Mouse (Mus musculus) megakaryocyte, adult 5-6 weeks (primary cell): ENCODE data around the gene Pacs1. TPM values are rescaled to one million over a fixed set of nuclear protein-coding genes. Genes with fewer than 3 reads are reported as not detected.
"Not testable (repeated sequence)": the region's sequence is repeated elsewhere in the genome, so short reads cannot be mapped to it uniquely, and the experiment has no call there.

ENCODE experiments used
- ATAC-seq: 2 replicates; pipeline ENCODE4 v1.8.0; 2016; ENCODE audit warnings: mild to moderate bottlenecking, inconsistent platforms; ENCODE audit not compliant: poor library complexity, severe bottlenecking
- total RNA-seq, 2 experiments: library from RNA; stranded (forward) in 1 of 2; stranded (reverse) in 1 of 2; fragments of 153-499, 151-499 nt in 1 of 2; fragments of 221-1000, 200-1000 nt in 1 of 2; gene quantifications; 2 replicates each; pipeline versions ENCODE4 v1.2.3 to v1.2.4; 2015 to 2017

Pacs1 gene
- total RNA-seq, 2 experiments from 2014 or later = 14.2 to 45.7 TPM

- no peak for ATAC-seq
These were observed 4.0 kb downstream of the Pacs1 start for GRCm38 (mm10) chr19:5268875-5269274.

DNA sequence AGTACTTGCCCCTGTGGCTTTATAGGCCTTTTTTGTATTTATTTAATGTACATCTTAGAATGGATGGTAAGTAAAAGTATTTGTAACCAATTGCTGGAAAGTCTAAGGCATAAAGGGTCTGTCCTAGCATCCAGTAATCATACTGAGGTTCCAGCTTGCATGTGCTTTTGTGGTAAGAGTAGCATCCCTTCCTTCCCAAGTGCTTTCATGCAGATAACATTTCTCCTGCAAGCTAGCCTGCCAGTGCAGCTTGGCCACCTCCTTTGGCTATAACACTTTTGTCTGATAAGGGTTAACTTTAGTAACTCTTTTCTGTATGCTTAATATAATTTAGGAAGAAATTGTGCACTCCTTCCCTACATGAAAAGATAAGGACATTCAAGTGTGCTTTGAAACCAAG lies 4.9 kb downstream of the Pacs1 start:
- ATAC-seq = no peak

- ATAC-seq = no peak
These were observed 5.9 kb downstream of the Pacs1 start for GRCm38 (mm10) chr19:5267015-5267414.

- ATAC-seq = peak; percentile 98
These were observed 15.8 kb downstream of the Pacs1 start for GRCm38 (mm10) chr19:5257140-5257539.

DNA sequence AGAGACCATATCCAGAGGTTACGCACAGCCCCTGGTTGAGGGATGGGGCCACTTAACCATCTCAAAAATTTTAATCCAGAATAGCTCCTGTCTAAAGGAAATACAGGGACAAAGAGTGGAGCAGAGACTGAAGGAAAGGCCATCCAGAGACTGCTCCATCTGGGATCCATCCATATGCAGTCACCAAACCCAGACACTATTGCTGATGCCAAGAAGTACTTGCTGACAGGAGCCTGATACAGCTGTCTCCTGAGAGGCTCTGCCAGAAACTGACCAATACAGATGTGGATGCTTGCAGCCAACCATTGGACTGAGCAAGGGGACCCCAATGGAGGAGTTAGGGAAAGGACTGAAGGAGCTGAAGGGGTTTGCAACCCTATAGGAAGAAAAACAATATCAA lies 35.9 kb downstream of the Pacs1 start:
- ATAC-seq = not testable (repeated sequence)

- ATAC-seq = no peak
These were observed 40.2 kb downstream of the Pacs1 start for GRCm38 (mm10) chr19:5232696-5233095.

DNA sequence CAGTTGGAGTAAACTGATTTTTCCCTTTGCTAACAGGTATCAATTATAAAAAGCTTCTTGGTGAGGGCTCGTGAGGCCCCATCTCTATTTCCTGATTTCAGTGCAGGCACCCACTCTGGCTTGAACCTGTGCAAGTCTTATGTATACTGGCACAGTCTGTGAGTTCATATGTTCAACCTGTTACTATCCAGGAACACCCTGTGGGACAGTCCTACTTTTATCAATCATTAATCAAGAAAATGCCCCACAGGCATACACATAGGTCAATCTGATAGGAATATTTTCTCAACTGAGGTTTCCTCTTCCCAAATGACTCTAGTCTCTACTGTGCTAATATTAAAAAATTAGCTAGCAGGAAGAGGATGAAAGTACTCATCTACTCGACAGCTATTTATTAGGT lies 42.8 kb downstream of the Pacs1 start:
- no peak for ATAC-seq

DNA sequence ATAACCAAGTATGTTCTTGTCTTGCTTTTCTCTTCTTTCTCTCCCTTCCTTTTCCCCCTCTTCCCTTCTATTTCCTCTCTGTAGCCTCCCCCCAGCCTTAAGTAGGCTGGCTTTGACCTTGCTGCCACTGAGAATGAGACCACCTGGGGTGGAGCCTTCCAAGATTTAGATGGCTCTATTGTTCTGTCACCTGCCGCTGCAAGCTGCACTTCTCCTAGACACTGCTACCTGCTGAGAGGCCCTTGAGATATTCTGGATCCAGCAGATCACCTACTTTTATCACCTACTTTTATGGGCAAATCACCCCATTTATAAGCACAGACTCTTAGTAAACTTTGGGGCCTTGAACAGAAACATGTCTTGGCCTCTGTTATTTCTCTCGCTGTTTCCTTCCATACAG lies 48.3 kb downstream of the Pacs1 start:
- no peak for ATAC-seq

- ATAC-seq = no peak
These were observed 48.8 kb downstream of the Pacs1 start for GRCm38 (mm10) chr19:5224077-5224476.

DNA sequence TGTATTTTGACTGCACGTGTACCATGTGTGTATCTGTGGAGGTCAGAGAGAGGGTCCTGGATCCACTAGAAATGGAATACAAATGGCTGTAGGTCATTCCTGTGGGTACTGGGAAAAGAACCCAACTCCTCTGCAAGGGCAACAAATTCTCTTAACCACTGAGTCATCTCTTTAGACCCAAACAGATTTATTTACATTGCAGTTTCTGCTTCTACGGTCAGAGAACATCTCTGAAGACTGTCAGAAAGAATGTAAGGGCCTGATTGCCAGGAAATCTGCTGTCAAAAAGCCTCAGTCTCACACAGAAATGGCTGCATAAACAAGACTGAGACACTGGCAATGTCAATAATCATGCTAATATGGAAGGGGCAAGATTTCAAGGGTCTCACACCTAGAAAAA lies 51.0 kb downstream of the Pacs1 start:
- ATAC-seq = no peak

GRCm38 (mm10) chr19:5221219-5221723 lies 51.6 kb downstream of the Pacs1 start:
- not testable (repeated sequence) for ATAC-seq

- ATAC-seq = no peak
These were observed 52.5 kb downstream of the Pacs1 start for GRCm38 (mm10) chr19:5220389-5220788.

DNA sequence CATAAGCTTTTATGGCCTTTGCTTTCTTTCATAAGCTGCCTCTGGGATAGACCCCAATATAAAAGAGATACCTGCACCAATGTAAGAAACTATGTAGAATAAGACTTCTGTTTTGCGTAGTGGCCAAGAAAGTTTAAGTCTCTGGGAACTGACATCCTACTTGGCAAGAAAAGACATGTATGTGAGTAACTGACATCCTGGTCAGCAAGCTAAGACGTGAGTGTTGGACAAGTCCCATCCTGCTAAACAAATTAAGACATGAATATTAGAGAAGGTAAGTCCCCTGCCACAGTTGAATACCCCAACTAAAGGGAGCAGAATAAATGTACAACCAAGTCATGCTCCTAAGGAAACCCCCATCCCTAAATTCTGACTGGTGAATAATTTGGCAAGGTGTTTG lies 71.2 kb downstream of the Pacs1 start:
- no peak for ATAC-seq

DNA sequence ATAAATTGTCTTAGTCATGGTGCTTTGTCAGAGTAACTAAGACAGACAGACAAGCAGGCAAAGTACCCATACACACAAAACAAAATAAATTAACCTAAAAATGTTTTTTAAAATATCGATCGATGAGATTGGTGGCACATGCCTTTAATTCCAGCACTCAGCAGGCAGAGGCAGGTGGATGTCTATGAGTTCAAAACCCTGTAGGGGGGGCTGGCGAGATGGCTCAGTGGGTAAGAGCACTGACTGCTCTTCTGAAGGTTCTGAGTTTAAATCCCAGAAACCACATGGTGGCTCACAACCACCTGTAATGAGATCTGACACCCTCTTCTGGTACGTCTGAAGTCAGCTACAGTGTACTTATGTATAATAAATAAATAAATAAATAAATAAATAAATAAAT lies 72.3 kb downstream of the Pacs1 start:
- ATAC-seq = not testable (repeated sequence)

- ATAC-seq = no peak
These were observed 74.4 kb downstream of the Pacs1 start for GRCm38 (mm10) chr19:5198553-5198952.

DNA sequence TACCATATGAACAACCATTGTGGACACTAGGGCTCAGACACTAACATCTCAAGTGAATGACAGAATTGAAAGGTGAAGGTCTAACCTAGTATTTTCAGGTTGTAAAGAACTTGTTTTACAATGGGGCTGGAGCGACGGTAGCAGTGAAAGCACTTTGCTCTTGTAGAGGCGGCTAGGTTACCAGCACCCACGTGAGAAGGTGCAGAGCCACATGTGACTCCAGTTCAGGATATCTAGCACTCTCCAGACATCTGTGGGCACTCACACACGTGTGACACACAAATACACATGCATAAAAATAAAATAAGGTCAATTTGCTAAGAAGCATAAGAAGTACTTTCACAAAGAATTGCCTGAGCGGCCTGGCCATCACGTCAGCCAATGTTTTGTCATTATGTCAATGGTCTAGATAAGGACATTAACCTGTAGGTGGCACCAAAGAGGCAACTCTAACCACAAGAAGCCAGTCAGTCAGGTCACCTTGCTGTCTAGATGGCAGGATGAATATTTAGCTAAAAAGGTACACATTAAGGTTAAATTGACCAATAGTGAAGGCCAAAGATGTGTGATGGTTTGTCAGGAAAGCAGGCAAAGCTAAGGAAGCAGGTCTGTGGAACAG lies 77.4 kb downstream of the Pacs1 start:
- peak; percentile 79 for ATAC-seq

- no peak for ATAC-seq
These were observed 80.5 kb downstream of the Pacs1 start for GRCm38 (mm10) chr19:5192397-5192796.

DNA sequence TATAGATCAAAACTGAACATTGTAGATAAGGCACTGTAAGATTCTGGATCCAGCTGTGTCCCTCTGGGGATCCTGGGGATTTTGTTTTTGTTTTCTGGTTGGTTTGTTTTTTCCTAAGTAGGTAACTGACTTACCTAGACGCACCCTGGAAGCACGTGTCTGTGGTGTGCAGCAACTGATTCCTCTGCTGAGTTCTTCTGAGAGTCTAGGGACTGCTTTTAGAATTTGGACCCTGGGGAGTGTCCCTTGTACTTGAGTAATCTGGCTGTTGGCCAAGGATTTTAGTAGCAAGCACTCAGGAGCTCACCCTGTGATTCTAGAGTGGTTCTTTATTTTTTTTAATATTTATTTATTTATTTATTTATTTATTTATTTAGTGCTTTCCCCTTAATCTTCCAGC lies 85.5 kb downstream of the Pacs1 start:
- ATAC-seq = no peak

GRCm38 (mm10) chr19:5181926-5182325 lies 91.0 kb downstream of the Pacs1 start:
- ATAC-seq = no peak

DNA sequence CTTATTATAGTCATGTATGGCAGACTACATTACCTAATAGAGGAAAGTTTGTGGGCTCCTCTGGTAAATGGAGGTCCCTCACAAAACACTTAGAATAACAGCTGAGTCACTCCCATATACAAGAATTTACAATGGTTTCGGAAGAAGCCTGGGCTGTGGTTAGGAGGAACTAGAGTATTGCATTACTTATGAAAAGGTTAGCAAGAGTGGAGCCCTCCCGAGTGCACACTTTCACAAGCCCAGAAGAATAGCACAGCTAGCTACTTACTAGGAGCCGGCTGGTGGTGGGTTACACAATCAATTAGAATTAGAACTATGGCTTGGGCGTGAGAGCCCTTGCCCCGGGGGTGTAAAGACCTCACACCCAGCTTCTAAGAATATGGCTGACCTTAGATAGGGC lies 94.3 kb downstream of the Pacs1 start:
- peak; percentile 98 for ATAC-seq

DNA sequence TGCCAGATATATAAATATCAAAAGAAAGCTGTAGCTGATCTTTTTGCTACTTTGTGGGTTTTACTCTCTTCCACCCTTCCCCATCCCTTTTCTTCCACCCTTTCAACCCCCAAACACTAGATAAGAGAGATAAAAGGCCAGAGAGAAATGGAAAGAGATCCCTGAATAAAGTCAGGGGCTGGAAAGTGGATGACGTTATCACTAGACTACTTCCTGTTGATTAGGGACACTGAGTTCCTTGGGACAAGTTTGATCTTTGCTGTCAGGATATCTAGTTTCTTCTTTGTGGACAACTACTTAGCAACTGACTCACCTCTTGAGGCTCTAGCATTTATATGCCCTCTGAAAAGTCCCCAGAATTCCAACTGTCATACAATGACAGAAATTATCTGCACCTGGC lies 102.5 kb downstream of the Pacs1 start:
- ATAC-seq = no peak

DNA sequence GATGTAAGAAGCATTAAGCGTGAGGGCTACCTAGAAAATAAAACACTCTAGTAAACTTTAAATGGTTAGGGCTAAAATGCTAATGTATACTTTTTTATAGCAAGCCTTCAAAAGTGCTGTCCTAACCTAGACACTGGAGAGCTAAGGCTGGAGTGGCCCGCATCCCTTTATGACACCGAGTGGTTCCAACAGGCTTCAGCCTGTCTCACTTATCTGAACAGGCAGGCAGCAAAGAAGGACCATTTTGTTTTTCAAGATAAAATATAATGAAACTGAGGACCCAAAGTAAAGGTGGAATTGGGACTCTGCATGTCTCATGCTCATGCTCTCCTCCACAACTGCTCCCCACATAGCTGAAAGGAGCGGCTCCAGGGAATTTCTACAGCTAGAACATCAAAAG lies 105.4 kb downstream of the Pacs1 start:
- ATAC-seq = no peak

GRCm38 (mm10) chr19:5164380-5164779 lies 108.5 kb downstream of the Pacs1 start:
- peak; percentile 59 for ATAC-seq
